Comparison of ENCODE assay signal across 9 mouse cellular contexts in the genomic region with DNA sequence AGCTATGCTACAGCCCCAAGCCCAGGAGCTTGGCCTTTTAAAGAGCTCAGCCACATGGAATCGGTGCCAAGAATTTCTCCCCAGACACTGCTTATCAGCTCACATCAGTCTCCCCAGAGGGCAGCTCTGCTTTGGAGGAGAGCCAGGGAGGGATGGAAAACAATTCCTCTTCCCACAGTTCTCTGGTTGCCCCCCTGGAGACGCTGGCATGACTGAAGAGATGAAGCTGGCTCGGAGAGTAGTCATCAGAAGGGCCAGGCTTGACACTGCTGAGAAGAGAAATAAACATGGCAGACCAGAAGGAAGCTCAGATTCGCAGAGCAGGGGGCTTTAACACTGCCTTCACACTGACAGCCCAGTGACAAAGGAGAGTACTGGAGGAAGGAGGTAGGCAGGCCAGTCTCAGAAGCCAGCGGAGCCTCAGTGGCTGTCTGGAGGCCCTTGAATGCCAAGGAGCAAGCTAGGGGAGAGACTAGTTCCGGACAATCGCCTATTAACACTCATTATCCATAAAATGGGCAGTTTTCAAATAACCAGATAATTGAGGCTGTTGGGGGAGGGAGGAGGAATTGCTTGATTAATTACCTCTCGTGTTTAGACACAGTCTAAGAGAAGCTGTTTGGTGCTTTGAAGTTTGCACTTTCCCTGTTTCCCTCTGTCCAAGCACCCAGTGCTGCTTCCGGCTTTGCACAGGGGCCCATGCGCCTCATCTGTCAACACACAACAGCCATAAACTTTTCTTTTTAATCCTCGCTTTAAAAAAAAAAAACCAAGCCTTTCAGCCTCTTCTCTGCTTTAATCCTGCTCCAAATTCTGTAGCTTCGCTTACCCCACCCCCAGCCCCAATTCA.
DNase-seq lines count a peak whose midpoint lies in the region; ATAC-seq lines count a peak whose summit lies in the region.
"Had no signal": no experiment of that assay in that cellular context is flagged by ENCODE, and none has a peak within 500 bp of the region (broad histone marks: within the 10 kb centered on the region; RNA-seq: fewer than 3 reads in every experiment).

No protein-coding gene starts in this region.

- DNase-seq in kidney, adult 18-20 months: no peak
- peak; percentile 61 for DNase-seq in embryo, embryonic 10 days (ENCODE audit: low spot score)
- no peak for DNase-seq in heart, adult 11 months
- no peak for DNase-seq in right cerebral cortex, postnatal 36 days (ENCODE audit: low spot score in 2 of 2)
- no peak for DNase-seq in gastrocnemius, postnatal 25 days
- DNase-seq: cerebellum, adult 2 months had no signal

- peak overlapping the region; percentile 80 for H3K27ac ChIP-seq in kidney, embryonic 16.5 days (ENCODE audit: low read length)
- H3K27ac ChIP-seq in hindbrain, embryonic 15.5 days (replicated peaks): no peak overlapping the region
- 0 out of 2 replicates have a peak overlapping the region, but pooled peaks have one; percentile 21 for H3K27ac ChIP-seq in midbrain, embryonic 13.5 days

- H3K4me2 ChIP-seq in kidney, embryonic 16.5 days (replicated peaks; ENCODE audit: low read depth, low read length): no peak overlapping the region
- no peak overlapping the region for H3K4me2 ChIP-seq in hindbrain, embryonic 15.5 days
- H3K4me2 ChIP-seq in midbrain, embryonic 13.5 days (replicated peaks): no peak overlapping the region

- 16% methylated on average over 12 of the region's 12 CpGs for WGBS in kidney, embryonic 16.5 days
- WGBS in hindbrain, embryonic 15.5 days: 29% methylated on average over 12 of the region's 12 CpGs
- 32% methylated on average over 12 of the region's 12 CpGs for WGBS in midbrain, embryonic 13.5 days

- H3K9me3 ChIP-seq in kidney, embryonic 16.5 days (ENCODE audit: low read length): peaks cover 6% of the 10 kb centered on the region; the same call in 1 of the 2 replicates
- H3K9me3 ChIP-seq in hindbrain, embryonic 15.5 days: no peaks in the 10 kb centered on the region
- H3K9me3 ChIP-seq in midbrain, embryonic 13.5 days: no peaks in the 10 kb centered on the region

- H3K27me3 ChIP-seq in kidney, embryonic 16.5 days (ENCODE audit: insufficient read depth, low read length): no peaks in the 10 kb centered on the region
- H3K27me3 ChIP-seq in hindbrain, embryonic 15.5 days: no peaks in the 10 kb centered on the region
- H3K27me3 ChIP-seq in midbrain, embryonic 13.5 days: no peaks in the 10 kb centered on the region

- ATAC-seq in kidney, embryonic 16.5 days (ENCODE audit: low FRiP score, low TSS enrichment): peak; percentile 80
- ATAC-seq in hindbrain, embryonic 15.5 days (ENCODE audit: low FRiP score, low read depth): peak; percentile 65; the same call in 1 of the 2 replicates
- peak; percentile 66 for ATAC-seq in midbrain, embryonic 13.5 days

- no peak overlapping the region for H3K9ac ChIP-seq in kidney, embryonic 16.5 days (replicated peaks; ENCODE audit: low read length)
- no peak overlapping the region for H3K9ac ChIP-seq in hindbrain, embryonic 15.5 days
- no peak overlapping the region for H3K9ac ChIP-seq in midbrain, embryonic 13.5 days (replicated peaks)

- peaks cover 20% of the 10 kb centered on the region for H3K4me1 ChIP-seq in kidney, embryonic 16.5 days (ENCODE audit: insufficient read depth, low read length)
- H3K4me1 ChIP-seq in hindbrain, embryonic 15.5 days (replicated peaks): peaks cover 22% of the 10 kb centered on the region
- peaks cover 14% of the 10 kb centered on the region for H3K4me1 ChIP-seq in midbrain, embryonic 13.5 days (replicated peaks)

- H3K36me3 ChIP-seq in kidney, embryonic 16.5 days (ENCODE audit: insufficient read depth, low read length): no peaks in the 10 kb centered on the region
- no peaks in the 10 kb centered on the region for H3K36me3 ChIP-seq in hindbrain, embryonic 15.5 days
- no peaks in the 10 kb centered on the region for H3K36me3 ChIP-seq in midbrain, embryonic 13.5 days

- H3K4me3 ChIP-seq in kidney, embryonic 16.5 days (ENCODE audit: low read length): no peak overlapping the region
- H3K4me3 ChIP-seq in hindbrain, embryonic 15.5 days: no peak overlapping the region
- no peak overlapping the region for H3K4me3 ChIP-seq in midbrain, embryonic 13.5 days (replicated peaks)
